Mouse (Mus musculus) layer of hippocampus, postnatal 36 days (tissue): Measurements from ENCODE around the gene She. TPM values are rescaled to one million over a fixed set of nuclear protein-coding genes. Genes with fewer than 3 reads are reported as not detected.

ENCODE experiments used
- DNase-seq, 2 experiments: peaks; one replicate each; pipeline ENCODE4 v3.0.0; 2022
- total RNA-seq, 2 experiments: library from RNA; stranded (reverse); gene quantifications; 2 replicates each; pipeline ENCODE4 v1.2.3; 2021

Gene She
- total RNA-seq, 2 experiments from 2014 or later = 2.4 to 2.9 TPM

GRCm38 (mm10) chr3:89863716-89864509, 32.7 kb downstream of the She start:
- no peak for DNase-seq

- DNase-seq = no peak
These were observed 33.9 kb downstream of the She start for GRCm38 (mm10) chr3:89865020-89865419.

- no peak for DNase-seq
These were observed 34.6 kb downstream of the She start for GRCm38 (mm10) chr3:89865764-89866163.

GRCm38 (mm10) chr3:89867651-89868050, 36.5 kb downstream of the She start:
- DNase-seq = no peak

GRCm38 (mm10) chr3:89868357-89868756, 37.2 kb downstream of the She start:
- DNase-seq = no peak

- no peak for DNase-seq
These were observed 37.8 kb downstream of the She start for GRCm38 (mm10) chr3:89868956-89869355.

GRCm38 (mm10) chr3:89869556-89869955, 38.4 kb downstream of the She start:
- DNase-seq = no peak

GRCm38 (mm10) chr3:89870472-89871271, 39.5 kb downstream of the She start:
- no peak for DNase-seq

- DNase-seq = no peak
These were observed 40.3 kb downstream of the She start for GRCm38 (mm10) chr3:89871339-89871914.

- DNase-seq = no peak
These were observed 41.0 kb downstream of the She start for GRCm38 (mm10) chr3:89872209-89872608.

GRCm38 (mm10) chr3:89872684-89873083, 41.5 kb downstream of the She start:
- DNase-seq = no peak

- no peak for DNase-seq
These were observed 42.9 kb downstream of the She start for GRCm38 (mm10) chr3:89874076-89874475.

GRCm38 (mm10) chr3:89875021-89875420, 43.9 kb downstream of the She start:
- no peak for DNase-seq

- DNase-seq = no peak
These were observed 44.6 kb downstream of the She start for GRCm38 (mm10) chr3:89875781-89876180.

- DNase-seq = no peak
These were observed 45.3 kb downstream of the She start for GRCm38 (mm10) chr3:89876469-89876868.

GRCm38 (mm10) chr3:89877129-89877528, 46.0 kb downstream of the She start:
- DNase-seq = no peak

- DNase-seq = no peak
These were observed 47.3 kb downstream of the She start for GRCm38 (mm10) chr3:89878456-89878855.

GRCm38 (mm10) chr3:89879326-89879725, 48.2 kb downstream of the She start:
- DNase-seq = no peak

GRCm38 (mm10) chr3:89880036-89880851, 49.1 kb downstream of the She start:
- no peak for DNase-seq

- no peak for DNase-seq
These were observed 51.5 kb downstream of the She start for GRCm38 (mm10) chr3:89882556-89883181.

- DNase-seq = no peak
These were observed 52.4 kb downstream of the She start for GRCm38 (mm10) chr3:89883582-89884041.

GRCm38 (mm10) chr3:89885766-89886165, 54.6 kb downstream of the She start:
- DNase-seq = no peak
